Mouse (Mus musculus): ENCODE measurements around the gene Gm5478. TPM values are rescaled to one million over a fixed set of nuclear protein-coding genes. Genes with fewer than 3 reads are reported as not detected.
"Not testable (repeated sequence)": the region's sequence is repeated elsewhere in the genome, so short reads cannot be mapped to it uniquely, and the experiment has no call there.

Gm5478 gene
- not detected in 2 replicates for polyA plus RNA-seq (2012; ENCODE audit: insufficient read depth, insufficient read length, missing spikeins)

- Histone ChIP-seq H3K27ac (replicated peaks; ENCODE audit: low read depth, low read length) (no peak within 1 kb of the TSS), H3K4me1 (ENCODE audit: control insufficient read depth, insufficient read depth, insufficient read length, low read length) (no peaks in the 10 kb centered on the region), H3K4me3 (ENCODE audit: insufficient read depth, low read depth, low read length) (no peak within 1 kb of the TSS)
Measured at GRCm38 (mm10) chr15:101647280-101647679, at the start of gene Gm5478. Gm5478 (minus strand) TSS chr15:101647380.

- Histone ChIP-seq H3K27ac (replicated peaks; ENCODE audit: low read depth, low read length) (no peak within 1 kb of the TSS), H3K4me3 (ENCODE audit: insufficient read depth, low read depth, low read length) (no peak within 1 kb of the TSS), H3K4me1 (ENCODE audit: control insufficient read depth, insufficient read depth, insufficient read length, low read length) (no peaks in the 10 kb centered on the region)
Measured at GRCm38 (mm10) chr15:101694207-101694606, 47.0 kb upstream of the Gm5478 start, which contains the start of gene Krt6a. Krt6a (minus strand) TSS chr15:101694307.

- H3K4me1 ChIP-seq (ENCODE audit: control insufficient read depth, insufficient read depth, insufficient read length, low read length); H3K27ac ChIP-seq (replicated peaks; ENCODE audit: low read depth, low read length); H3K4me3 ChIP-seq (ENCODE audit: insufficient read depth, low read depth, low read length): not testable (repeated sequence)
Measured at GRCm38 (mm10) chr15:101690460-101690859, 43.3 kb upstream of the Gm5478 start.

GRCm38 (mm10) chr15:101688161-101688560 is 41.0 kb upstream of the Gm5478 start:
- Histone ChIP-seq H3K4me3 (ENCODE audit: insufficient read depth, low read depth, low read length) (no peak overlapping the region), H3K27ac (replicated peaks; ENCODE audit: low read depth, low read length) (no peak overlapping the region), H3K4me1 (ENCODE audit: control insufficient read depth, insufficient read depth, insufficient read length, low read length) (no peaks in the 10 kb centered on the region)

GRCm38 (mm10) chr15:101680187-101680586 is 33.0 kb upstream of the Gm5478 start, which contains the start of gene Krt6b:
Krt6b (minus strand) TSS chr15:101680287.
- no peaks in the 10 kb centered on the region for H3K4me1 ChIP-seq (ENCODE audit: control insufficient read depth, insufficient read depth, insufficient read length, low read length)
- no peak within 1 kb of the TSS for H3K4me3 ChIP-seq (ENCODE audit: insufficient read depth, low read depth, low read length)
- H3K27ac ChIP-seq (replicated peaks; ENCODE audit: low read depth, low read length), result no peak within 1 kb of the TSS

GRCm38 (mm10) chr15:101675978-101676377 is 28.8 kb upstream of the Gm5478 start:
- no peak overlapping the region for H3K27ac ChIP-seq (replicated peaks; ENCODE audit: low read depth, low read length)
- no peak overlapping the region for H3K4me3 ChIP-seq (ENCODE audit: insufficient read depth, low read depth, low read length)
- no peaks in the 10 kb centered on the region for H3K4me1 ChIP-seq (ENCODE audit: control insufficient read depth, insufficient read depth, insufficient read length, low read length)

- H3K27ac ChIP-seq (replicated peaks; ENCODE audit: low read depth, low read length), result no peak overlapping the region
Measured at GRCm38 (mm10) chr15:101652736-101653265, 5.6 kb upstream of the Gm5478 start.

GRCm38 (mm10) chr15:101627884-101628283 is 19.3 kb downstream of the Gm5478 start, which contains the start of gene Gm5414:
Gm5414 (minus strand) TSS chr15:101628188.
- H3K4me3 ChIP-seq (ENCODE audit: insufficient read depth, low read depth, low read length), result no peak within 1 kb of the TSS
- H3K4me1 ChIP-seq (ENCODE audit: control insufficient read depth, insufficient read depth, insufficient read length, low read length), result no peaks in the 10 kb centered on the region
- H3K27ac ChIP-seq (replicated peaks; ENCODE audit: low read depth, low read length), result no peak within 1 kb of the TSS

More at GRCm38 (mm10) chr15:101652736-101653265, 5.6 kb upstream of the Gm5478 start:
- Histone ChIP-seq H3K4me3 (ENCODE audit: insufficient read depth, low read depth, low read length) (no peak overlapping the region), H3K4me1 (ENCODE audit: control insufficient read depth, insufficient read depth, insufficient read length, low read length) (no peaks in the 10 kb centered on the region)

- H3K4me1 ChIP-seq (ENCODE audit: control insufficient read depth, insufficient read depth, insufficient read length, low read length), result no peaks in the 10 kb centered on the region
- H3K27ac ChIP-seq (replicated peaks; ENCODE audit: low read depth, low read length), result no peak overlapping the region
- H3K4me3 ChIP-seq (ENCODE audit: insufficient read depth, low read depth, low read length), result no peak overlapping the region
Measured at GRCm38 (mm10) chr15:101599123-101599522, 48.1 kb downstream of the Gm5478 start.

Other genes starting within 250 kb of the Gm5478 start
- not detected in 2 replicates for gene Krt7, start 236.3 kb downstream of the Gm5478 start, polyA plus RNA-seq (2012; ENCODE audit: insufficient read depth, insufficient read length, missing spikeins)
- gene Krt87, start 208.6 kb downstream of the Gm5478 start, polyA plus RNA-seq (2012; ENCODE audit: insufficient read depth, insufficient read length, missing spikeins), result not detected in 2 replicates
- gene Krt88, start 199.6 kb downstream of the Gm5478 start, polyA plus RNA-seq (2012; ENCODE audit: insufficient read depth, insufficient read length, missing spikeins), result not detected in 2 replicates
- gene Krt81, start 183.6 kb downstream of the Gm5478 start, polyA plus RNA-seq (2012; ENCODE audit: insufficient read depth, insufficient read length, missing spikeins), result not detected in 2 replicates
- not detected in 2 replicates for gene Krt86, start 173.9 kb downstream of the Gm5478 start, polyA plus RNA-seq (2012; ENCODE audit: insufficient read depth, insufficient read length, missing spikeins)
- gene Krt83, start 155.9 kb downstream of the Gm5478 start, polyA plus RNA-seq (2012; ENCODE audit: insufficient read depth, insufficient read length, missing spikeins), result not detected in 2 replicates
- gene Gm49425, start 130.1 kb downstream of the Gm5478 start, polyA plus RNA-seq (2012; ENCODE audit: insufficient read depth, insufficient read length, missing spikeins), result not detected in 2 replicates
- not detected in 2 replicates for gene Krt84, start 114.6 kb downstream of the Gm5478 start, polyA plus RNA-seq (2012; ENCODE audit: insufficient read depth, insufficient read length, missing spikeins)
- gene Krt82, start 96.7 kb downstream of the Gm5478 start, polyA plus RNA-seq (2012; ENCODE audit: insufficient read depth, insufficient read length, missing spikeins), result not detected in 2 replicates
- gene Krt90, start 84.4 kb downstream of the Gm5478 start, polyA plus RNA-seq (2012; ENCODE audit: insufficient read depth, insufficient read length, missing spikeins), result not detected in 2 replicates
- not detected in 2 replicates for gene Krt75, start 73.5 kb downstream of the Gm5478 start, polyA plus RNA-seq (2012; ENCODE audit: insufficient read depth, insufficient read length, missing spikeins)
- not detected in 2 replicates for gene Gm5414, start 19.2 kb downstream of the Gm5478 start, polyA plus RNA-seq (2012; ENCODE audit: insufficient read depth, insufficient read length, missing spikeins)
- gene Krt6b, start 32.9 kb upstream of the Gm5478 start, polyA plus RNA-seq (2012; ENCODE audit: insufficient read depth, insufficient read length, missing spikeins), result not detected in 2 replicates
- not detected in 2 replicates for gene Krt6a, start 46.9 kb upstream of the Gm5478 start, polyA plus RNA-seq (2012; ENCODE audit: insufficient read depth, insufficient read length, missing spikeins)
- 0.48 and 1.7 TPM in 2 replicates for gene Krt5, start 65.5 kb upstream of the Gm5478 start, polyA plus RNA-seq (2012; ENCODE audit: insufficient read depth, insufficient read length, missing spikeins)
- gene Krt71, start 95.7 kb upstream of the Gm5478 start, polyA plus RNA-seq (2012; ENCODE audit: insufficient read depth, insufficient read length, missing spikeins), result not detected in 2 replicates
- gene Krt72, start 139.1 kb upstream of the Gm5478 start, polyA plus RNA-seq (2012; ENCODE audit: insufficient read depth, insufficient read length, missing spikeins), result not detected in 2 replicates
- gene Krt73, start 155.0 kb upstream of the Gm5478 start, polyA plus RNA-seq (2012; ENCODE audit: insufficient read depth, insufficient read length, missing spikeins), result not detected in 2 replicates
- gene Krt2, start 170.8 kb upstream of the Gm5478 start, polyA plus RNA-seq (2012; ENCODE audit: insufficient read depth, insufficient read length, missing spikeins), result not detected in 2 replicates
- gene Krt1, start 203.4 kb upstream of the Gm5478 start, polyA plus RNA-seq (2012; ENCODE audit: insufficient read depth, insufficient read length, missing spikeins), result 0.63 TPM in 1 of 2 replicates, not detected in the other
- 1.1 and 2.2 TPM in 2 replicates for gene Krt77, start 222.3 kb upstream of the Gm5478 start, polyA plus RNA-seq (2012; ENCODE audit: insufficient read depth, insufficient read length, missing spikeins)
- gene Krt76, start 245.5 kb upstream of the Gm5478 start, polyA plus RNA-seq (2012; ENCODE audit: insufficient read depth, insufficient read length, missing spikeins), result not detected in 2 replicates

Data from brown adipose tissue, adult 24 weeks (tissue).